Mouse (Mus musculus) embryonic facial prominence, embryonic 13.5 days (tissue): ENCODE results near the gene C2cd2. TPM values are rescaled to one million over a fixed set of nuclear protein-coding genes. Genes with fewer than 3 reads are reported as not detected.
"Not testable (repeated sequence)": the region's sequence is repeated elsewhere in the genome, so short reads cannot be mapped to it uniquely, and the experiment has no call there.

ENCODE experiments used
- ATAC-seq: fragments of 200-750 bp; cut with Nextera tagmentation; 2 replicates; pipeline ENCODE4 v1.8.0; 2017; ENCODE audit warnings: low read depth; ENCODE audit not compliant: insufficient number of reproducible peaks, insufficient read depth, low FRiP score, low TSS enrichment
- H3K27ac ChIP-seq: fragments of 300-500 bp; sonication (generic); 2 replicates; pipeline ENCODE4 v1.5.1; 2015; ENCODE audit warnings: moderate library complexity, mild to moderate bottlenecking, inconsistent platforms
- H3K27me3 ChIP-seq: fragments of 300-500 bp; sonication (generic); 2 replicates; pipeline ENCODE4 v1.6.1; 2015; ENCODE audit warnings: mild to moderate bottlenecking, inconsistent platforms
- H3K36me3 ChIP-seq: fragments of 300-500 bp; sonication (generic); 2 replicates; pipeline ENCODE4 v1.6.1; 2015; ENCODE audit warnings: mild to moderate bottlenecking, inconsistent platforms
- H3K4me1 ChIP-seq: fragments of 300-500 bp; sonication (generic); 2 replicates; pipeline ENCODE4 v1.6.1; 2015; ENCODE audit warnings: inconsistent platforms
- H3K4me2 ChIP-seq: fragments of 300-500 bp; sonication (generic); 2 replicates; pipeline ENCODE4 v1.6.1; 2015; ENCODE audit warnings: moderate library complexity, mild to moderate bottlenecking, inconsistent platforms
- H3K4me3 ChIP-seq: fragments of 300-500 bp; sonication (generic); 2 replicates; pipeline ENCODE4 v1.5.1; 2015; ENCODE audit warnings: mild to moderate bottlenecking, inconsistent platforms
- H3K9ac ChIP-seq: fragments of 300-500 bp; sonication (generic); 2 replicates; pipeline ENCODE4 v1.6.1; 2015; ENCODE audit warnings: mild to moderate bottlenecking, inconsistent platforms
- H3K9me3 ChIP-seq: fragments of 300-500 bp; sonication (generic); 2 replicates; pipeline ENCODE4 v1.6.1; 2016; ENCODE audit warnings: inconsistent platforms
- WGBS: fragments of 180-500 bp; shearing (Covaris S2); methylation state at CpG from one replicate; pipeline ENCODE4 v1.1.7; 2015; ENCODE audit warnings: mixed read lengths; 5-methylcytosine and 5-hydroxymethylcytosine counted together
- polyA plus RNA-seq: library from polyadenylated mRNA; unstranded; fragments of >200 nt; fragmentation: Nextera tagmentation; extraction: Ambion mirVana; gene quantifications from 2 replicates; pipeline ENCODE4 v1.2.1, GENCODE M21; 2015

Gene C2cd2
- polyA plus RNA-seq, 1 experiment from 2014 or later, result 13.1 TPM

DNA sequence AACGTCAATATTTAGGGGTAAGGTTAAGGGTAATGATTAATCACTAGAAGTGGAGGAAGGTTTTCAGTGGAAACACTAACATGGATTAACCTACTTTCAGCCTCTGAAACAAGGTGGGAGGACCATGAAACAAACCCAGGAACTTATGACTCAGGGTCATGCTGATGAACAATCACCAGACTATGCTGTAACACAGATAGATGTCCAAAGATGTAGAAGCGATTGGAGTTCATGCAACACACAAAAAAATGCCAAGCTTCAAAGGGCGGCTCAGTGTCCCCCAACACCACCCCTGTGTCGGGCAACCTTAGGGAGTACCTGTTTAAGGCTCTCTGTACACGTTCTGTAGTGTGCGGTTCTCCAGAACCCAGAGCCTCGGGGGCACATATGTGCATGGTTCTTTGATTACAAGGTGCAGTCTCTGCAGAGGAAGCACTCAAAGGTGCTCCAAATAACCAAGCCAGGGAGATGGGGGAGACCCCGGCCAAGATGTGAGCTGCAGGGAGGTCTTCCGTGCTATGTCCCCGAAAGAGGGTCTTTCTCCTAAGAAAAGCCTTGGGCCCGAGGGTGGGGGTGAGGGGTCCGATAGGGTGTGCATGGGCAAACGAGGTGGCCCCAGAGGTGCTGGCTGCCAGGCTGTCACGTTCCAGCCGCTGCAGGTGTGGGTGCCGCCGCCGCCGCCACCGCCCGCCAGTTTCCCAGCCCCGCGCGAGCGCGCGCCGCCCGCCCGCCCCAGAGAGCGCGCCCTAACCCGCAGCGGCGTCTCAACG is 832 bp downstream of the C2cd2 start:
- H3K9me3 ChIP-seq, result no peaks in the 10 kb centered on the region
- ATAC-seq, result peak; percentile 38; the same call in 1 of the 2 replicates
- peak overlapping the region; percentile 90 for H3K9ac ChIP-seq
- 9% methylated on average over 28 of the region's 36 CpGs for WGBS
- peaks cover 2% of the 10 kb centered on the region for H3K36me3 ChIP-seq
- peaks cover 15% of the 10 kb centered on the region for H3K4me1 ChIP-seq
- H3K27ac ChIP-seq, result peak overlapping the region; percentile 96
- peak overlapping the region; percentile 90 for H3K4me2 ChIP-seq
- peak overlapping the region; percentile 81 for H3K4me3 ChIP-seq
- H3K27me3 ChIP-seq, result no peaks in the 10 kb centered on the region

- Histone ChIP-seq H3K4me2 (no peak overlapping the region), H3K9me3 (no peaks in the 10 kb centered on the region), H3K27ac (no peak overlapping the region), H3K9ac (no peak overlapping the region), H3K4me3 (no peak overlapping the region), H3K4me1 (peaks cover 15% of the 10 kb centered on the region), H3K36me3 (peaks cover 14% of the 10 kb centered on the region), H3K27me3 (no peaks in the 10 kb centered on the region)
- 95% methylated on average over 3 of the region's 3 CpGs for WGBS
- ATAC-seq, result no peak
These were observed 2.0 kb downstream of the C2cd2 start for GRCm38 (mm10) chr16:97960348-97960747.

DNA sequence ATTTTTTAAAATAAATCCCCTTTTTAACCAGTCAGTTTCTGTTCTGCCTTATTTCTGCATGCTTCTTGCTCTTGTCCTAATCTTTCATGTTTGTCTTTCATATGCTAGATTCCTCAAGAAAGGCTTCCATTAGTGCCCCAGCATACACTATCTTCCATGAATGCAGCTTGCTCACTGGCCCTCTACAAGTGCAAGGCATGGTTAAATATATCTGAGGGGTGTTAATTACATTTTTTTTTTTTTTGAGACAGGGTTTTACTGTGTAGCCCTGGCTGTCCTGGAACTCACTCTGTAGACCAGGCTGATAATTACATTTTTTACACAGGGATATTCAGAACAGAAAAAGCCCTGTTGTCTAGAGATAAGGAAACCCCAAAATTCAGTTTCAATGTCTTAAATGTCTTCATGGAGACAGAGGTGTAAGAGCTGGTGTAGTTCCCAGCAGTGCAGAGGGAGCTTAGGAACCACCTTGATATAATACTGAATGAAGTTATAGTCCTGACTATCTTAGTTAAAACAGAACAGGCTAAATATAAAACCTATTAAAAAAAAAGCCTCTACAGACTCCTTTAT is 3.9 kb downstream of the C2cd2 start:
- no peak for ATAC-seq
- peaks cover 30% of the 10 kb centered on the region for H3K36me3 ChIP-seq
- no peaks in the 10 kb centered on the region for H3K9me3 ChIP-seq
- no peak overlapping the region for H3K9ac ChIP-seq
- peaks cover 15% of the 10 kb centered on the region for H3K4me1 ChIP-seq
- H3K27me3 ChIP-seq, result no peaks in the 10 kb centered on the region
- H3K27ac ChIP-seq, result no peak overlapping the region
- H3K4me2 ChIP-seq, result no peak overlapping the region
- no peak overlapping the region for H3K4me3 ChIP-seq

DNA sequence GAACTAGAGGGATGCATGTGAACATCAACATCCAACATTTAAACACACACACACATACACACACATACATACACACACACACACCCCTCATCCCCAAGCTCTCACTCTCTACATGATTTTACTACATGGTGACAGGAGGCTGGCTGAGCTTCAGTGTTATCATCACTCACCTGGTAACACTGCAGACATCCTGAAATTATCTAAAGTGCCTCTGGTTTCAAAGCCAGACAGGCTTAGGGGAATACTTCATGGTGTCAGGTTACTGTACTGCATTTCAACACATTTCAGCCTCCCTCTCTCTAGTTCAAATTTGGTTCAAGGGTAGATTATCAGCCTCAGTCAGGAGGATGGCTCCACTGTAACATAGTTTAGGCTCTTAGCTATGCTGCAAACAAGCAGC is 4.8 kb downstream of the C2cd2 start:
- Histone ChIP-seq H3K27ac (peak overlapping the region; percentile 22; the same call in 1 of the 2 replicates), H3K4me3 (no peak overlapping the region), H3K27me3 (no peaks in the 10 kb centered on the region), H3K9ac (no peak overlapping the region), H3K4me1 (peaks cover 15% of the 10 kb centered on the region), H3K36me3 (peaks cover 39% of the 10 kb centered on the region), H3K9me3 (no peaks in the 10 kb centered on the region), H3K4me2 (no peak overlapping the region)
- ATAC-seq, result no peak

GRCm38 (mm10) chr16:97956011-97956410 is 6.4 kb downstream of the C2cd2 start:
- no peak overlapping the region for H3K27ac ChIP-seq
- H3K4me1 ChIP-seq, result peaks cover 11% of the 10 kb centered on the region
- H3K36me3 ChIP-seq, result peaks cover 55% of the 10 kb centered on the region
- H3K4me2 ChIP-seq, result no peak overlapping the region
- no peak for ATAC-seq
- H3K9ac ChIP-seq, result no peak overlapping the region
- H3K4me3 ChIP-seq, result no peak overlapping the region
- WGBS, result 88% methylated on average over 2 of the region's 2 CpGs
- no peaks in the 10 kb centered on the region for H3K9me3 ChIP-seq
- no peaks in the 10 kb centered on the region for H3K27me3 ChIP-seq

DNA sequence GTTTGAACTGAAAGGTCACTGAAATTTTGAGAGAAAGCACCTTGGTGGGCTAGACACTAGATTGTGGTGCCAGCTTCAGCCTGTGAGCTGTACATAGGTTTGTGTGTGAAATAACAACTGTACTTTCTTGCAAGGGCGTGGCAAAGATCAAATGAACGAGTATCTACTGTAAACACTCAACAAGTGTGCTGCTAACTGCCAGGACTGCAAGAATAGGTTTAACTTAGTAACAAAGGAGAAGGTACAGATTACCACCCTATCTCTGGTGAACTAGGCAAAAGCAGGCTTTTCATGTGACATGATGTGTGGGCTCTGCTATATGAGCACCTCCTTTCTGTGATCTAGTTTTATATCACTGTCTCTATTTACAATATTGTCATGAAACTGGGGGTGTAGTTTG is 9.1 kb downstream of the C2cd2 start:
- Histone ChIP-seq H3K36me3 (peaks cover 77% of the 10 kb centered on the region), H3K4me2 (no peak overlapping the region), H3K27ac (no peak overlapping the region), H3K9me3 (no peaks in the 10 kb centered on the region), H3K27me3 (no peaks in the 10 kb centered on the region), H3K4me3 (no peak overlapping the region), H3K4me1 (peaks cover 6% of the 10 kb centered on the region; the same call in 1 of the 2 replicates), H3K9ac (no peak overlapping the region)
- ATAC-seq, result no peak
- WGBS, result 93% methylated on average over 2 of the region's 2 CpGs

DNA sequence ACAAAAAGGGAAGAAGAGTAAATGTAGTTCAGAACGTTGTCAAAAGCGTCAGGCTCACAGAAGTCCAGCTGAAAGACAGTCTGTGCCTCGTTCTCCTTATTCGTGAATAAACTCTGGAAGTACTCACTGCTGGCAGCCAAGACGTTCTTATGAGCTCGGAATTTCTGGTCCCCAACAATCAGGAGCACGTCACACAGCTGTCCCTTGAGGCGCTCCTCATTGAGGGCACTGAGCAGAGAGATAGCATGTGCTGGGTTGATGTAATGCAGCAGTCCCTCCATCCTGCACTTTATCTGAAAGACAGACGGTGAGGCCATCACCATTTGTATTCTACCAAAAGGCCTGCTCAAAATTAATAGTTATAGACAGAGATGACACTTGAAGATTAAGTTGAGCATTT is 9.6 kb downstream of the C2cd2 start:
- ATAC-seq, result no peak
- Histone ChIP-seq H3K4me2 (no peak overlapping the region), H3K27me3 (no peaks in the 10 kb centered on the region), H3K9me3 (no peaks in the 10 kb centered on the region), H3K27ac (no peak overlapping the region), H3K36me3 (peaks cover 77% of the 10 kb centered on the region), H3K4me1 (peaks cover 3% of the 10 kb centered on the region; the same call in 1 of the 2 replicates), H3K9ac (no peak overlapping the region), H3K4me3 (no peak overlapping the region)
- 86% methylated on average over 9 of the region's 9 CpGs for WGBS

GRCm38 (mm10) chr16:97952371-97952770 is 10.0 kb downstream of the C2cd2 start:
- Histone ChIP-seq H3K27ac (no peak overlapping the region), H3K9ac (no peak overlapping the region), H3K4me2 (no peak overlapping the region), H3K27me3 (no peaks in the 10 kb centered on the region), H3K9me3 (no peaks in the 10 kb centered on the region), H3K36me3 (peaks cover 77% of the 10 kb centered on the region), H3K4me1 (no peaks in the 10 kb centered on the region), H3K4me3 (no peak overlapping the region)
- WGBS, result 81% methylated on average over 4 of the region's 4 CpGs
- ATAC-seq, result no peak

DNA sequence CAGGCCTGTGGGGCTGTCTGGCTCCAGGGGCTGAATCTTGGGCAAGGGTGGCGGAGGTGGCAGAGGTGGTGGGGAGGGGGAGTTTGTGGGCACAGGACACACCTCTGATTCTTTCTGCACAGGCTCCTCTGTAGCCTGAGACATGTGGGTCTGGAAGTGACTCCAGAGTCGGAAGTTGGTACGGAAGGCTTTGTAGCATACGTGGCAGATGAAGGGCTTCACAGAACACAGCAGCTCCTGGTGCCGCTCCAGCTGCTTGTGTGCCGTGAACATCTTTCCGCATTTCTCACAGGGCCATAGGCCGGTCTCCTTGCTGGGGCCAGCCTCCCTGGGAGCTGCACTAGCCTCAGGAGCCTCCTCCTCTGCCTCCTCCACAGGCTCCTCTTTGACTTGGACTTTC is 12.3 kb downstream of the C2cd2 start:
- Histone ChIP-seq H3K9ac (no peak overlapping the region), H3K27ac (no peak overlapping the region), H3K4me2 (no peak overlapping the region), H3K36me3 (peaks cover 60% of the 10 kb centered on the region), H3K27me3 (no peaks in the 10 kb centered on the region), H3K4me1 (no peaks in the 10 kb centered on the region), H3K9me3 (no peaks in the 10 kb centered on the region), H3K4me3 (no peak overlapping the region)
- no peak for ATAC-seq
- 94% methylated on average over 8 of the region's 8 CpGs for WGBS

GRCm38 (mm10) chr16:97948836-97949235 is 13.6 kb downstream of the C2cd2 start:
- WGBS, result 81% methylated on average over 4 of the region's 4 CpGs
- no peak overlapping the region for H3K9ac ChIP-seq
- H3K4me3 ChIP-seq, result no peak overlapping the region
- no peaks in the 10 kb centered on the region for H3K27me3 ChIP-seq
- no peaks in the 10 kb centered on the region for H3K4me1 ChIP-seq
- no peaks in the 10 kb centered on the region for H3K9me3 ChIP-seq
- no peak overlapping the region for H3K27ac ChIP-seq
- H3K36me3 ChIP-seq, result peaks cover 56% of the 10 kb centered on the region
- ATAC-seq, result no peak
- H3K4me2 ChIP-seq, result no peak overlapping the region

- not testable (repeated sequence) for H3K9ac ChIP-seq, H3K9me3 ChIP-seq, H3K4me2 ChIP-seq, H3K4me1 ChIP-seq, H3K27me3 ChIP-seq, H3K4me3 ChIP-seq, H3K27ac ChIP-seq, ATAC-seq
- WGBS, result 82% methylated on average over 2 of the region's 2 CpGs
- H3K36me3 ChIP-seq, result peaks cover 51% of the 10 kb centered on the region
These were observed 15.4 kb downstream of the C2cd2 start for GRCm38 (mm10) chr16:97946993-97947392.

- H3K36me3 ChIP-seq, result peaks cover 19% of the 10 kb centered on the region
- H3K9ac ChIP-seq, result no peak overlapping the region
- H3K4me2 ChIP-seq, result no peak overlapping the region
- no peaks in the 10 kb centered on the region for H3K4me1 ChIP-seq
- H3K4me3 ChIP-seq, result no peak overlapping the region
- ATAC-seq, result no peak
- H3K27ac ChIP-seq, result no peak overlapping the region
- H3K27me3 ChIP-seq, result no peaks in the 10 kb centered on the region
- H3K9me3 ChIP-seq, result no peaks in the 10 kb centered on the region
These were observed 20.6 kb downstream of the C2cd2 start for GRCm38 (mm10) chr16:97941844-97942243.
